Mouse (Mus musculus): ENCODE results near the gene Trappc6a. TPM values are rescaled to one million over a fixed set of nuclear protein-coding genes. Genes with fewer than 3 reads are reported as not detected.
A peak's percentile ranks its signal among the peaks of the same experiment; 100 is the strongest.
"Not testable (repeated sequence)": the region's sequence is repeated elsewhere in the genome, so short reads cannot be mapped to it uniquely, and the experiment has no call there.

The Trappc6a gene
- polyA plus RNA-seq, 1 experiment from 2014 or later, result 31.7 TPM

DNA sequence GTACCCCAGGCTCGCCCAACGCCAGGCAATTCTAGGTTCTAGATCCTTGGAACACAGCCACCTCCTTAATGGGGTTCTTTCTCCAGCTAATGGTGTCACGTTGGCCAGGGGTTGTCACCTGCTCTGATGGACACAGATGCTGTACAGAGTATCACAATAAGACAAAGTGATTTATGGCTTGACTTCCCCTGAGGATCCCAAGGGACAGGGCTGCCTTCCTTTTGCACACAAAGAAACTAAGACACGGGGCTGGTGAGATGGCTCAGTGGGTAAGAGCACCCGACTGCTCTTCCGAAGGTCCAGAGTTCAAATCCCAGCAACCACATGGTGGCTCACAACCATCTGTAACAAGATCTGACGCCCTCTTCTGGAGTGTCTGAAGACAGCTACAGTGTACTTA, 3.7 kb downstream of the Trappc6a start:
- H3K27me3 ChIP-seq (ENCODE audit: control insufficient read depth, insufficient read depth, low read length); H3K36me3 ChIP-seq (ENCODE audit: control insufficient read depth, insufficient read depth, low read length); H3K27ac ChIP-seq (ENCODE audit: low read depth, low read length); H3K9ac ChIP-seq (replicated peaks; ENCODE audit: low read depth, low read length); ATAC-seq (ENCODE audit: low read depth); H3K4me2 ChIP-seq (ENCODE audit: low read depth, low read length); H3K4me3 ChIP-seq (ENCODE audit: low read depth, low read length); H3K9me3 ChIP-seq (ENCODE audit: control insufficient read depth, low read length): not testable (repeated sequence)
- H3K4me1 ChIP-seq (ENCODE audit: control insufficient read depth, insufficient read depth, low read length), result peaks cover 12% of the 10 kb centered on the region; the same call in 1 of the 2 replicates
- WGBS, result 72% methylated on average over 6 of the region's 7 CpGs

DNA sequence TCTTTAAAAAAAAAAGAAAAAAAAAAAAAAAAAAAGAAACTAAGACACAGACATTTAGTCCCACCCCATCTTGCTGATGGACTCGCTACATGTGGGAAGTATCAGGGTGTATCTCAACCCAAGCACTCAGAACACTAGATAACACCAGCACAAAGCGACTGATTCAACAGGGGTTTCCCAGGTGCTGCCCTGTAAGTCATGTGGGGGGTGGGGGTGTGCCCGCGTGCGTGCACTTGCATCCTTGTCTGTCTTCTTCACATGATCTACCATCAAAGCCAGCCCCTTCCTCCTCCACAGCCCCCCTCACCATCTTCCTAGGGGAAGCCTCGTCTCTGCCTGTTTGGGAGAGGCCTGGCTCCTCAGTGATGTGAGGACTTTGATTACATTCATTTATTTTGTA, 4.2 kb downstream of the Trappc6a start:
- 88% methylated on average over 6 of the region's 6 CpGs for WGBS
- Histone ChIP-seq H3K4me1 (ENCODE audit: control insufficient read depth, insufficient read depth, low read length) (peaks cover 12% of the 10 kb centered on the region; the same call in 1 of the 2 replicates), H3K4me3 (ENCODE audit: low read depth, low read length) (no peak overlapping the region), H3K27ac (ENCODE audit: low read depth, low read length) (no peak overlapping the region), H3K36me3 (ENCODE audit: control insufficient read depth, insufficient read depth, low read length) (no peaks in the 10 kb centered on the region), H3K4me2 (ENCODE audit: low read depth, low read length) (no peak overlapping the region), H3K9ac (replicated peaks; ENCODE audit: low read depth, low read length) (no peak overlapping the region), H3K9me3 (ENCODE audit: control insufficient read depth, low read length) (no peaks in the 10 kb centered on the region), H3K27me3 (ENCODE audit: control insufficient read depth, insufficient read depth, low read length) (no peaks in the 10 kb centered on the region)
- ATAC-seq (ENCODE audit: low read depth), result no peak

DNA sequence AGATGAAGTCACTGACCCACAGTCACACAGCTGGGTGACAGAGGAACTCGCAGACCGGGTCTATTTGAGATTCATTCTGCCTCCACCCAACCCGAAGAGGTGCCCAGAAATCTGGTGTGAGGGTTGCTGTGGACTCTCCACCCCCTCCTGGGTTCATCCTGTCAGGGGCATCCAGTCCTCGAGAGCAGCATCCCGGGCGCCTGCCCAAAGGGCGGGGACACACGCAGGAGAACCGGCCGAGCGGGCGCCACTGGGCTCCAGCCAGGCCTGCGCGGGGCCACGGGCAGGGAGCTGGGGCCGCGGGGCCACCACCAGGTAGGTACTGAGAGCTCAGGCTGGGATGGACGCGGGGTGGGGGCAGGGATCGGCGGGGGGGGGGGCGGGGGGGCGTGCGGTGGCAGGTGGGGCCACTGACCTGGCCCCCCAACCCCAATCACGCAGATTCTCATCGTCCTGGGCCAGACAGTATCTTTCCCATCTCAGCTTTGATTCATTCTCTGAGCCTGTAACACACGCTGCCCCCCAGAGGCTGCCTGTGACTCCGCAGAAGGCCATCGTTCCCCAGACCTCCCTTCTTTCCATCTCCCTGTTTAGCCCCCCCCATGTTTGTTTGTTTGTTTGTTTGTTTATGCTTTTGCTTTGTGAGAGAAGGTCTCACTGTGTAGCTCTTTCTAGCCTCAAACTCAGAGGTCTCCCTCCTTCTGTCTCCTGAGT, 9.6 kb downstream of the Trappc6a start, which contains the start of gene Nkpd1:
Nkpd1 (plus strand) TSS at position 187 of the 714 bp plus-strand sequence.
- H3K27me3 ChIP-seq (ENCODE audit: control insufficient read depth, insufficient read depth, low read length), result peaks cover 38% of the 10 kb centered on the region
- H3K4me3 ChIP-seq (ENCODE audit: low read depth, low read length), result peak within 1 kb of the TSS; percentile 9; the same call in 1 of the 2 replicates
- peaks cover 7% of the 10 kb centered on the region; the same call in 1 of the 2 replicates for H3K4me1 ChIP-seq (ENCODE audit: control insufficient read depth, insufficient read depth, low read length)
- no peak within 1 kb of the TSS for H3K27ac ChIP-seq (ENCODE audit: low read depth, low read length)
- H3K9me3 ChIP-seq (ENCODE audit: control insufficient read depth, low read length), result no peaks in the 10 kb centered on the region
- no peak for ATAC-seq (ENCODE audit: low read depth)
- no peaks in the 10 kb centered on the region for H3K36me3 ChIP-seq (ENCODE audit: control insufficient read depth, insufficient read depth, low read length)
- H3K4me2 ChIP-seq (ENCODE audit: low read depth, low read length), result peak within 1 kb of the TSS; percentile 38; the same call in 1 of the 2 replicates
- 6% methylated on average over 19 of the region's 29 CpGs for WGBS
- peak within 1 kb of the TSS; percentile 52 for H3K9ac ChIP-seq (replicated peaks; ENCODE audit: low read depth, low read length)

DNA sequence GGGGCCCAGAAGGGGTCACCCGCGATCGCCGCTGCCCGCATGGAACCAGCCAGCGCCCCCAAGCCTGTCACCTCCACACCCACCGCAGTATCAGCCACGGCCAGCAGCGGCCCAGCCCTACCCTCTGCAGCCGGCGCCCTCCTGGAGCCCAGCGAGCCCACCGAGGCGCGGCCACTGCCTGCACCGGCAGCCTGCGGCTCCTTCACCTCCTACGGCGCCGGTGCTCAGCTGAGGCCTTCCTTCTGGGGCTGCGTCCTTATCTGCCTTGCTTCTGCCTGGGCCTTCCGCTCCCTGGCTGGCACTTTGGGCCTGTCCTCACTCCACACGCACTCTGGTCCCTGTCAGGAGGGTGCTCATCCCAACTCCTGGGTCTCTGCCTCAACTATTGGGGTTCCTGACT, 11.8 kb downstream of the Trappc6a start:
- Histone ChIP-seq H3K4me2 (ENCODE audit: low read depth, low read length) (peak overlapping the region; percentile 37), H3K9ac (replicated peaks; ENCODE audit: low read depth, low read length) (peak overlapping the region; percentile 41), H3K4me1 (ENCODE audit: control insufficient read depth, insufficient read depth, low read length) (peaks cover 23% of the 10 kb centered on the region), H3K9me3 (ENCODE audit: control insufficient read depth, low read length) (no peaks in the 10 kb centered on the region), H3K27me3 (ENCODE audit: control insufficient read depth, insufficient read depth, low read length) (peaks cover 57% of the 10 kb centered on the region), H3K4me3 (ENCODE audit: low read depth, low read length) (peak overlapping the region; percentile 17; the same call in 1 of the 2 replicates), H3K27ac (ENCODE audit: low read depth, low read length) (no peak overlapping the region), H3K36me3 (ENCODE audit: control insufficient read depth, insufficient read depth, low read length) (no peaks in the 10 kb centered on the region)
- ATAC-seq (ENCODE audit: low read depth), result no peak
- WGBS, result 6% methylated on average over 23 of the region's 23 CpGs

DNA sequence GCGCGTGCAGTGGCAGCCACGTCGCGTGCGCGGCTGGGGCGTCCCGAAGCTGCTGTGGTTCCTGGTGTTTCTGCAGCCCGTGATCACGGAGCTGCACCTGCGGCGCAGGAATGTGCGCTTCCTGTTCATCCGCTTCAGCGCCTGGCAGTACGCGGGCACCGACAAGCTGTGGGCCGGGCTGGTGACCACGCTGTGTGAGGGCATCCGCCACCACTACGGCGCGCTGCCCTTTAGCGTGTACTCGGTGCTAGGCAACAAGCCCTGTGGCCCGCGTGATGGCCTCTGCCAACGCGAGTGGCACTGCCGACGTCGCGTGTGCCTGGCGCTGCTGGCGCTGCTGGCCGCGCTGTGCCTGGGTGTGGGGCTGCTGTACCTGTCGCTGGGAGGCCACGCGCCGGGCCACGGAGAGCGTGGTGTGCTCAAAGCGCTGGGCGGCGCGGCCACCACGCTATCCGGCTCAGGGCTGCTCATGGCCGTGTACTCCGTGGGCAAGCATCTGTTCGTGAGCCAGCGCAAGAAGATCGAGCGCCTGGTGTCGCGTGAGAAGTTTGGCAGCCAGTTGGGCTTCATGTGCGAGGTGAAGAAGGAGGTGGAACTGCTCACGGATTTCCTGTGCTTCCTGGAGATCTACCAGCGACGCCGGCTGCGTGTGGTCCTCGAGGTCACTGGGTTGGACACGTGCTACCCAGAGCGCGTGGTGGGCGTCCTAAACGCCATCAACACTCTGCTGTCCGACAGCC, 15.0 kb downstream of the Trappc6a start:
- Histone ChIP-seq H3K9ac (replicated peaks; ENCODE audit: low read depth, low read length) (peak overlapping the region; percentile 50; the same call in 1 of the 2 replicates), H3K4me3 (ENCODE audit: low read depth, low read length) (peak overlapping the region; percentile 33; the same call in 1 of the 2 replicates), H3K9me3 (ENCODE audit: control insufficient read depth, low read length) (no peaks in the 10 kb centered on the region), H3K4me1 (ENCODE audit: control insufficient read depth, insufficient read depth, low read length) (peaks cover 18% of the 10 kb centered on the region), H3K27ac (ENCODE audit: low read depth, low read length) (no peak overlapping the region), H3K36me3 (ENCODE audit: control insufficient read depth, insufficient read depth, low read length) (no peaks in the 10 kb centered on the region), H3K4me2 (ENCODE audit: low read depth, low read length) (peak overlapping the region; percentile 68), H3K27me3 (ENCODE audit: control insufficient read depth, insufficient read depth, low read length) (peaks cover 60% of the 10 kb centered on the region)
- WGBS, result 12% methylated on average over 72 of the region's 72 CpGs
- ATAC-seq (ENCODE audit: low read depth), result peak; percentile 4; the same call in 1 of the 2 replicates

DNA sequence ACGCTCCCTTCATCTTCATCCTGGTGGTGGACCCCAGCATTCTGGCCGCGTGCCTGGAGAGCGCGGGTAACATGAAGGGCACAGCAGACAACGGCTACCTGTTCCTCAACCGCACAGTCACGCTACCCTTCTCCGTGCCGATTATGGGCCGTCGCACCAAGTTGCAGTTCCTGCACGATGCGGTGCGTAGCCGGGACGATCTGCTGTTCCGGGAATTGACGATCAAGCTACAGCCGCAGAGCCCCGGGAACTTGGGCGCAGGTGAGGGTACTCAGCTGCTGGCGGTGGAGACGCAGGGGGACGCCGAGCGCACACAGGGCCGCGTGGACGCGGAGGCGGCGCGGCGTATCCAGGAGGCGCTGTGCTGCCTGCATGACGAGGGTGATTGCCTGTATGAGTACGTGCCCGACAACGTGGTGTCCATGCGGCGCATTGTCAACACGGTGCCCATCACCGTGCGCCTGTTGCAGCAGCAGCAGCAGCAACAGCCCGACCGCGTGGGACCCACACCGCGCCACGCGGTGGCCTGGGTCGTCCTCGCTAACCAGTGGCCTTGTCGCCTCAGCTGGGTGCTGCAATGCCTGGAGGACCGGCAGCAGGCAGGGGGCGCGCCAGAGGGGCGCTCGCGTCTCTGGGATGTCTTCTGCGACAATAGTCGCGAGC, 15.7 kb downstream of the Trappc6a start:
- H3K4me1 ChIP-seq (ENCODE audit: control insufficient read depth, insufficient read depth, low read length), result peaks cover 18% of the 10 kb centered on the region
- H3K4me2 ChIP-seq (ENCODE audit: low read depth, low read length), result peak overlapping the region; percentile 68
- peak overlapping the region; percentile 33 for H3K4me3 ChIP-seq (ENCODE audit: low read depth, low read length)
- H3K9ac ChIP-seq (replicated peaks; ENCODE audit: low read depth, low read length), result peak overlapping the region; percentile 50
- H3K36me3 ChIP-seq (ENCODE audit: control insufficient read depth, insufficient read depth, low read length), result no peaks in the 10 kb centered on the region
- no peak overlapping the region for H3K27ac ChIP-seq (ENCODE audit: low read depth, low read length)
- no peaks in the 10 kb centered on the region for H3K9me3 ChIP-seq (ENCODE audit: control insufficient read depth, low read length)
- WGBS, result 2% methylated on average over 64 of the region's 64 CpGs
- peaks cover 55% of the 10 kb centered on the region for H3K27me3 ChIP-seq (ENCODE audit: control insufficient read depth, insufficient read depth, low read length)
- peak; percentile 74 for ATAC-seq (ENCODE audit: low read depth)

DNA sequence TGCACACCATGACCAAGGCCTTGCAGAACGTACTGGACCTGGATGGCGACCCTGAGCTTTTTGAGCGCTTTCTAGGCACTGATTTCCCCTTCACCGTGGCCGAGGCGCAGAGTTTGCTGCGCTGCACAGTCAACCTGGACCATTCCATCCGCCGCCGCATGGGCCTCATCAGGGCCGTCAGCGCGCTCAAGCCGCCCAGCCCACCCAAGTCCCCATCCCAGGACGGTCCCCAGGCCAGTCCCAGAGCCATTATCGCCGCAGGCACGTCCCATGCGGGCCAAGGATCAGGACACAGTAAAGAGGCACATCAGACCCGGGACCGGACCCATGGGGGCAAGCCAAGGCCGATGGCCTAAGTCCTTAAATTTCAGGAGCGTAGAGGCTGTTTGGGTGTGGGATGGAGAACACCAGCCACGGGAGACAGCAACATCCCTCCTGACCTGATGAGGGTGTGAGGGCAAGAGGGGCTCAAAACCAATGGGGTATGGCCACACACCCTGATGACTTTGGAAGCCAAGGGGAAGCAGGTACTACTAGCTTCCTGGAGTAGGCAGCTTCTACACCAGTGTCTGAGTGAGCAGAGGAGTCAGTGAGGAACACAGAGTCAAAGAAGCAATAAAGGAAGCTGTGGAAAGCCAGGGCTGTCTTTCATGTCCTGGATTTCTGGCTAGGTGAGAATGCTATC, 16.4 kb downstream of the Trappc6a start:
- Histone ChIP-seq H3K4me1 (ENCODE audit: control insufficient read depth, insufficient read depth, low read length) (peaks cover 18% of the 10 kb centered on the region), H3K4me3 (ENCODE audit: low read depth, low read length) (peak overlapping the region; percentile 33), H3K9me3 (ENCODE audit: control insufficient read depth, low read length) (no peaks in the 10 kb centered on the region), H3K36me3 (ENCODE audit: control insufficient read depth, insufficient read depth, low read length) (peaks cover 4% of the 10 kb centered on the region; the same call in 1 of the 2 replicates), H3K9ac (replicated peaks; ENCODE audit: low read depth, low read length) (peak overlapping the region; percentile 50), H3K27ac (ENCODE audit: low read depth, low read length) (no peak overlapping the region), H3K4me2 (ENCODE audit: low read depth, low read length) (peak overlapping the region; percentile 68), H3K27me3 (ENCODE audit: control insufficient read depth, insufficient read depth, low read length) (peaks cover 49% of the 10 kb centered on the region)
- peak; percentile 19; the same call in 1 of the 2 replicates for ATAC-seq (ENCODE audit: low read depth)
- WGBS, result 15% methylated on average over 24 of the region's 24 CpGs

GRCm38 (mm10) chr7:19525105-19525481, 16.9 kb downstream of the Trappc6a start:
- Histone ChIP-seq H3K4me1 (ENCODE audit: control insufficient read depth, insufficient read depth, low read length) (peaks cover 16% of the 10 kb centered on the region), H3K27me3 (ENCODE audit: control insufficient read depth, insufficient read depth, low read length) (peaks cover 47% of the 10 kb centered on the region), H3K4me3 (ENCODE audit: low read depth, low read length) (no peak overlapping the region), H3K9ac (replicated peaks; ENCODE audit: low read depth, low read length) (no peak overlapping the region), H3K36me3 (ENCODE audit: control insufficient read depth, insufficient read depth, low read length) (peaks cover 5% of the 10 kb centered on the region; the same call in 1 of the 2 replicates), H3K4me2 (ENCODE audit: low read depth, low read length) (no peak overlapping the region), H3K9me3 (ENCODE audit: control insufficient read depth, low read length) (no peaks in the 10 kb centered on the region), H3K27ac (ENCODE audit: low read depth, low read length) (no peak overlapping the region)
- ATAC-seq (ENCODE audit: low read depth), result no peak
- WGBS, result 51% methylated on average over 2 of the region's 2 CpGs

Measured in neural tube, embryonic 14.5 days (tissue).